Mouse (Mus musculus) thymus, adult 2 months (tissue): ENCODE measurements at regions not wholly inside any gene's neighbourhood (a gene's known extent, or its start where the extent isn't known, plus 50 kb on each side); places are given as distances from the start of the nearest gene placed in this dataset.

Experiments used
- CTCF ChIP-seq: fragments of 200-500 bp; IDR thresholded peaks from 2 replicates; pipeline ENCODE4 v1.5.1; 2012; ENCODE audit warnings: mild to moderate bottlenecking, control low read depth, low read length, moderate library complexity, borderline replicate concordance; ENCODE audit not compliant: control insufficient read depth, poor library complexity, insufficient read depth; ENCODE audit errors: extremely low read depth
- POLR2A ChIP-seq: fragments of 200-500 bp; IDR thresholded peaks from 2 replicates; pipeline ENCODE4 v1.6.1; 2012; ENCODE audit warnings: mild to moderate bottlenecking, low read length, control low read depth, moderate library complexity; ENCODE audit not compliant: control insufficient read depth, poor library complexity, insufficient read depth; ENCODE audit errors: extremely low read depth

DNA sequence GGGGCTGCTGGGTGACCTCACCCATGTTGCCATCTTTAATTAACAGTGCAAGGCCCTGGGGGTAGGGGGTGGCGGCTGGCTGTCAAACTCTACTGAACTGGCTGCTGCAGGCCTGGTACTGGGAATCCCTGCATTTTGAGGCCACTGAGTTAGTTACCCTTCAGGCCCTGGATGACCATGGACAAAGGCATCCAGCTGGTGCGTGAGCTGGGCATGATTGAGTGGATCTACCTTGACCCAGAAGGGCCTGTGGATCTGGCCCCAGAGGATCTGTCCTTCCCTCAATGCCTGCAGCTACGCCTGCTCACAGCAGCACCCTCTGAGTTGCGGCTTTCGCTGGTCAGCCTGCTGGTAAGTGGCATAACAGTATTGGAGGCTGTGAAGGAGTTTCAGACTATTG is 1699.2 kb downstream of the Car8 start:
- TF ChIP-seq CTCF (no peak), POLR2A (no peak)
